Mouse (Mus musculus) liver, embryonic 14.5 days (tissue): ENCODE data around the gene Olfr373.

Experiments used
- CTCF ChIP-seq: IDR thresholded peaks from 2 replicates; pipeline ENCODE4 v1.5.1; 2016; ENCODE audit warnings: antibody characterized with exemption, low read depth, control low read depth
- EP300 ChIP-seq: IDR thresholded peaks from 2 replicates; pipeline ENCODE4 v1.6.1; 2016; ENCODE audit warnings: antibody characterized with exemption, low read depth

DNA sequence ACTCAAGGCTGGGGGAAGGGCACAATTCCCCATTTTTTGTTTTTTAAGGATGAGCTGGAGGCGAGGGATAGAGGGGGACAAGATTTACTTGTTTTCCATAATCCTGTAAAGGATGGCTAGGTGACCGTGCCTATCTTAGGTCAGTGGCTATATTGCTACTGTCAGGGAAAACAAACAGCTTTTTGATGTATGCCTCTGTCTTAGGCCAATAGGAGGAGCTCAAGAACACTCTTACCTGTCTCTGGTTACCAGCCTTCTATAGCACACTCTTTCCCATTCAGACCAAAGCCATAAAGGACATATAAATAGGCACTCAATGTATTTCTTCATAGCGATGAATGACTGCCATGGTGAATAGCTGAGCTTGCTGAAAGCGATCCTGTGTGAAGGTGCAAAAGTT is 35.6 kb downstream of the Olfr373 start:
- no peak for TF ChIP-seq EP300
- TF ChIP-seq CTCF = no peak
